Mouse (Mus musculus): Measurements from ENCODE around the gene Ckap2l.
A peak's percentile ranks its signal among the peaks of the same experiment; 100 is the strongest.

The Ckap2l gene

GRCm38 (mm10) chr2:129233218-129233617 lies 63.8 kb downstream of the Ckap2l start:
- no peak for DNase-seq

DNA sequence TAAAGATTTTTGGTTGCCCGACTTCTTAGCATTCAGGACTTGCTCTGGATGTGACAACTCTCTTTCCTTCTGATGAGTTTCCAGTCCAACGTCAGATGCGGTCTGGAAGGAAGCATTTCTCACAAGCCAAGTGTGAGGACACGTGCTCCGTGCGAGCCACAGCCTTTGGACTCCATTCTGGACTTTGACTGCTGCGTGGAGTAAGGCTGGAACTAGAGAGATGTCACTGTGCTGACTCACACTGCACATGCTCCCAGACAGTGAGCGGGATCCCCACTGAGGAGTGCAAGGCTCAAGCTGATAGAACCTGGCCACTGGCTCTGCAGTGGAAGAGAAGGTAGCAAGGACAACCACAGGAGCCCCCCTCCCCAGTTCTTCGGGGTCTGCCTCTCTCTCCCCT lies 64.5 kb downstream of the Ckap2l start:
- DNase-seq, result peak; percentile 23 to 38

- peak; percentile 24 to 52 for DNase-seq
Measured at GRCm38 (mm10) chr2:129232023-129232422, 65.0 kb downstream of the Ckap2l start.

GRCm38 (mm10) chr2:129229316-129229715 lies 67.7 kb downstream of the Ckap2l start:
- DNase-seq, result no peak

DNA sequence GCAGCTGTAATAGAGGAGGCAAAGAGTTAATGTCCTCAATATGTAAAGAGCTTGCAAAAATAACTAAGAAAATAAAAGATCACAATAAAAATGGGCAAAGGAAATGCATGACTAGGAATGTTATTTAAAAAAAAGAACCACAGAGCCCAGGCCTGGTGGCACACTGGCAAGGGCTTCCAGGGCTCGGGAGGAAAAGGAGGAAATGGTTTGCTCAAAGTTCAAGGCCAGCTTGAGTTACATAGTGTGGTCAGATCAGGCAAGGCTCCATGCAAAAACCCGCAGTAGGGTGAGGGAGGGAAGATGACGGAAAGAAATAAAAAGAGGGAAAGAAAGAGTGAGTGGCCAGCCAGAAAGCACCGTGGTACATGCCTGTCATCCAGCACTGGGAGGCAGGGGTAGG lies 68.4 kb downstream of the Ckap2l start:
- DNase-seq, result no peak

- DNase-seq, result no peak
Measured at GRCm38 (mm10) chr2:129227709-129228108, 69.3 kb downstream of the Ckap2l start.

DNA sequence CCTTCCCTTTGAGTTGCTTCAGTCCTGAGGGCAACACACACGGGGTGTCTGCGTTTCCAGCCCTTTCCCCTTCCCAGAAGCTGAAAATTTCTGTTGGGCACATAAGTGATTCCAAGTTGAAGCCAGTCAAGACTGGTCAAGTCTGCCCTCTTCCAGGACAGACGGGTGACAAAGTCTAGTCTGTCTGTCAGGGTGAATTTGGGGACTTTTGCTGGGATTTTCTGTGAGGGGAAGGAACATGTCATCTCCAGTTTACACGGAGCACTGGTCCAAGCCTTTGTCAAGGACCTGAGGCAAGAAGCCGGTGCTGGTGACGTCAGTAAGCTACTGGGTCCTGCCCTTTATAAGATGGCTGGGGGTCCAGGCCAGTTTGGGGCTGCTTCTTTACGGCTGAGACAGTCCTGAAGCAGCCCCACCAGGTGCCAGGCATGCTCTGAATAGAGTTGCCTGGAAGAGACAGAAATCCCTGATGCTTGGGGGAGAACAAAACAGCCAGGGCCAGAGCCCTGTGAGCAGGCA lies 69.9 kb downstream of the Ckap2l start:
- no peak for DNase-seq

GRCm38 (mm10) chr2:129226296-129226851 lies 70.6 kb downstream of the Ckap2l start:
- DNase-seq, result no peak

GRCm38 (mm10) chr2:129225251-129225819 lies 71.7 kb downstream of the Ckap2l start:
- no peak for DNase-seq

- DNase-seq, result no peak
Measured at GRCm38 (mm10) chr2:129224178-129224577, 72.8 kb downstream of the Ckap2l start.

DNA sequence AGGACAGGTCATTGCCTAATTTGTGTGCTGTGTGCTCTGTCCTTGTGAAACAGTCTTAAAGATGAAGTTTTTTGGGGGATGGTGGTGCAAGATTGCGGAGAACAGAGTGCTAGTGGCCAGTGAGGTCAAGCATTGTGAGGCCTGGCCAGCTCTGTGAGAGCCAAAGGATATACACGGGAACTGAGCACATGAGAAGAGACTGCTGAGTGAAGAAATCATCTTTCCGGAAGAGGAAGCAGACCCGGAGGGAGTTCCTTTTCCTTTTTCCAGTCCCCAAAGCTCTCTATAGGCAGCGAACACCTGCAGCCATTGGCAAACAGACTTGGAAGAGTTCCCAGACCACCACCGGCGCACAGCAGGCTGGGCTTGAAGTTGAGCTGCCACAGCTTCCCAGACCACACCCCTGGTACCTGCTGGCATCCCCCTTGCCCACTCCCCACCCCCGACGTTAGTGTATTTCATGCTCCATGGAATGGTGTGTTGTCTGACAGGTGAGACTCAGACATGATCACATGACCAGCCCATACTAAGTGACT lies 75.8 kb downstream of the Ckap2l start:
- DNase-seq, result no peak

- DNase-seq, result no peak
Measured at GRCm38 (mm10) chr2:129218537-129219105, 78.4 kb downstream of the Ckap2l start.

All from cerebellum, postnatal 25 days (tissue).